Mouse (Mus musculus): ENCODE data around the gene Ldlrad3. TPM values are rescaled to one million over a fixed set of nuclear protein-coding genes. Genes with fewer than 3 reads are reported as not detected.

Ldlrad3 gene
- polyA plus RNA-seq, 1 experiment = 15.5 TPM

DNA sequence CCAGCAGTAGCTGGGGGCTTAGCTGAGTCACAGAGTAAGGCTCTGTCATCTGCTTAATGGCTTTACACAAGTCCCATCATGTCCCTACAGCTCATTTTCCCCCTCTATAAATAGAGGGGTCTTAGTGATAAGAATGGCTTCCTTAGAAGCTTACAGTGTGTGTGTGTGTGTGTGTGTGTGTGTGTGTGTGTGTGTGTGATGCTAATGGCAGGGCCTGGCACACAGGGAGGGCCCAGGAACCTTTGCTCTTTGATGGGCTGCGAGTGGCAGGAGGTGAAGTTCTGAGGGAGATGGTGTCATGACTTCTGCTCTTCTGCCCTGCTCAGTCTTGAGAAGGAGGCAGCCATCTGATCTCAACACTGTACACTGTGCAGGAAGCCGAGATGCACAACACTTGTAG, 146.2 kb downstream of the Ldlrad3 start:
- Histone ChIP-seq H3K27me3 (ENCODE audit: control insufficient read depth, insufficient read depth, insufficient read length) (no peaks in the 10 kb centered on the region), H3K36me3 (ENCODE audit: control insufficient read depth, insufficient read depth) (peaks cover 6% of the 10 kb centered on the region), H3K79me2 (ENCODE audit: control insufficient read depth, insufficient read depth) (no peaks in the 10 kb centered on the region), H3K4me3 (ENCODE audit: insufficient read depth, poor library complexity, severe bottlenecking) (no peak overlapping the region), H3ac (ENCODE audit: control insufficient read depth, insufficient read length, low read depth) (no peak overlapping the region), H3K79me3 (ENCODE audit: low read depth) (peaks cover 2% of the 10 kb centered on the region)
- TF ChIP-seq MYOD1 (IDR thresholded peaks at IDR 0.05; ENCODE audit: control insufficient read depth, insufficient read length, low read depth) (no peak), MYOG (IDR thresholded peaks at IDR 0.05; ENCODE audit: control insufficient read depth, extremely low read depth, insufficient read length) (no peak), CTCF (IDR thresholded peaks at IDR 0.05; ENCODE audit: control insufficient read depth, insufficient read depth, insufficient read length) (no peak), FOSL1 (IDR thresholded peaks at IDR 0.05; ENCODE audit: insufficient read depth, low read length, poor library complexity, severe bottlenecking) (no peak), CEBPB (IDR thresholded peaks at IDR 0.05; ENCODE audit: low read depth) (no peak), USF1 (IDR thresholded peaks at IDR 0.05; ENCODE audit: low read depth) (no peak), MAX (IDR thresholded peaks at IDR 0.05) (no peak)

DNA sequence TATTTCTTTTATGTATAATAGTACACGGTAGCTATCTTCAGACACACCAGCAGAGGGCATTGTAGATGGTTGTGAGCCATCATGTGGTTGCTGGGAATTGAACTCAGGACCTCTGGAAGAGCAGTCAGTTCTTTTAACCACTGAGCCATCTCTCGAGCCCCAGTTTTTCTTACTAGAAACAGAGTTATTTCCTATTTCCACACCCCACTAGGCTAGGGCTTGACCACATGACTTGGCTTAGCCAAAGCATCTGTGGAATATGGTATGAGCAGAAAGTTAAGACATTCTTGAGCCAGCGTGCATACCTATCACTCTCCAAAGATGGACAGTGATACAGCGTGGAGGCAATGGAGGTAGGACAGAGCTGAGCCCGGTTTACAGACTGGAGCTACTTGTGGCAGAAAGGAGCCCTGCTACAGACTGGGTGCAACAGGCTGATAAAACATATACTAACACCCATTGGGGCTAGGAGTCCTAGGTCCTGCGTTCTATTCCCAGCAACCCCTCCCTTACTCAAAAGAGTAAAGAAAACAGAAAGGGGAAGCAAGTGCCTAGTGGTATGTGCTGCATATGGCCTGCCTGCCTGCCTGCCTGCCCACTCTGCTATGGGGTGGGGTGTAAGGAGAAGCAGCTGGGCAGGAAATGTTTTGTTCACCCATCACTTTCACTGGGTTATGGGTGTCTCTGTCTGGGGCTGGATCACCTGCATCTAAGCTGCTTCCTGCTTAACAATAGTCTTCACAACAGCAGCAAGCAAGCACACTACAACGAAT, 147.1 kb downstream of the Ldlrad3 start:
- Histone ChIP-seq H3K36me3 (ENCODE audit: control insufficient read depth, insufficient read depth) (peaks cover 6% of the 10 kb centered on the region), H3K79me2 (ENCODE audit: control insufficient read depth, insufficient read depth) (no peaks in the 10 kb centered on the region), H3K27me3 (ENCODE audit: control insufficient read depth, insufficient read depth, insufficient read length) (no peaks in the 10 kb centered on the region), H3K79me3 (ENCODE audit: low read depth) (peaks cover 2% of the 10 kb centered on the region), H3ac (ENCODE audit: control insufficient read depth, insufficient read length, low read depth) (no peak overlapping the region), H3K4me3 (ENCODE audit: insufficient read depth, poor library complexity, severe bottlenecking) (no peak overlapping the region)
- TF ChIP-seq MYOG (IDR thresholded peaks at IDR 0.05; ENCODE audit: control insufficient read depth, extremely low read depth, insufficient read length) = no peak
- no peak for TF ChIP-seq CEBPB (IDR thresholded peaks at IDR 0.05; ENCODE audit: low read depth)
- TF ChIP-seq FOSL1 (IDR thresholded peaks at IDR 0.05; ENCODE audit: insufficient read depth, low read length, poor library complexity, severe bottlenecking) = no peak
- TF ChIP-seq MAX (IDR thresholded peaks at IDR 0.05) = no peak
- TF ChIP-seq USF1 (IDR thresholded peaks at IDR 0.05; ENCODE audit: low read depth) = no peak
- TF ChIP-seq CTCF (IDR thresholded peaks at IDR 0.05; ENCODE audit: control insufficient read depth, insufficient read depth, insufficient read length) = no peak
- no peak for TF ChIP-seq MYOD1 (IDR thresholded peaks at IDR 0.05; ENCODE audit: control insufficient read depth, insufficient read length, low read depth)

DNA sequence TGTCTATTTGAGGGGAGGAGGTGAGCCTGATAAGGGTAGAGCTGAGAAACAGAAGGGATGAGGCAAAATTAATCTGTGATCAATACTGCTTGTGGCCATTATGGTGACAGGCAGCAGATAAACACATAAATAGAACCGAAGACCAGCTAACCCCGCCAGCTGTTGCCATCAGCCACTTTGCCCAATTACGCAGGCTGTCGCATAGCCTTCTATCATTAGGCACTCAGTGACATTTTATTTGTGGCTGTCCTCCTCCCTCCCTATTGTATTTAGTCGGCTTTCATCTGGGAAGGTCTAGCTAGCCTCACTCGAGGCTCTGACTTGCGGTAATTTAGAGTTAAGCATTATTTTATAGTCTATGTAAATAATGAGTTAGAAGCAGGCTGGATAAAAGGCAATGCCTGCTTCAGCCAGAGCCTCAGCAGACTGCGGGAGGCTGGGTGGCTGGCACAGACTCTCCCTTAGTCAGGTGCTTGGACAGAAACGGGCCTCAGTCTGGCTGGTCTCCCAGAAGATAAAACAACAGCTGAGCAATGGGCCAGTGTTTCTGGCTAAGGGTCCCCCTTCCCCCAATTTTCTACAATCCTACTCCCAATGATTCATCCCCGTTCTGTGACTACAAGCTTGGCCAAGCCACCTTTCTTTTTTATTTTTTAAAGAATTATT, 147.8 kb downstream of the Ldlrad3 start:
- H3ac ChIP-seq (ENCODE audit: control insufficient read depth, insufficient read length, low read depth) = no peak overlapping the region
- peaks cover 3% of the 10 kb centered on the region for H3K79me3 ChIP-seq (ENCODE audit: low read depth)
- TF ChIP-seq CTCF (IDR thresholded peaks at IDR 0.05; ENCODE audit: control insufficient read depth, insufficient read depth, insufficient read length) (no peak), CEBPB (IDR thresholded peaks at IDR 0.05; ENCODE audit: low read depth) (no peak), MYOD1 (IDR thresholded peaks at IDR 0.05; ENCODE audit: control insufficient read depth, insufficient read length, low read depth) (peak; percentile 66), MAX (IDR thresholded peaks at IDR 0.05) (no peak), FOSL1 (IDR thresholded peaks at IDR 0.05; ENCODE audit: insufficient read depth, low read length, poor library complexity, severe bottlenecking) (no peak), MYOG (IDR thresholded peaks at IDR 0.05; ENCODE audit: control insufficient read depth, extremely low read depth, insufficient read length) (no peak), USF1 (IDR thresholded peaks at IDR 0.05; ENCODE audit: low read depth) (no peak)
- peaks cover 6% of the 10 kb centered on the region for H3K36me3 ChIP-seq (ENCODE audit: control insufficient read depth, insufficient read depth)
- no peaks in the 10 kb centered on the region for H3K79me2 ChIP-seq (ENCODE audit: control insufficient read depth, insufficient read depth)
- no peaks in the 10 kb centered on the region for H3K27me3 ChIP-seq (ENCODE audit: control insufficient read depth, insufficient read depth, insufficient read length)
- no peak overlapping the region for H3K4me3 ChIP-seq (ENCODE audit: insufficient read depth, poor library complexity, severe bottlenecking)

DNA sequence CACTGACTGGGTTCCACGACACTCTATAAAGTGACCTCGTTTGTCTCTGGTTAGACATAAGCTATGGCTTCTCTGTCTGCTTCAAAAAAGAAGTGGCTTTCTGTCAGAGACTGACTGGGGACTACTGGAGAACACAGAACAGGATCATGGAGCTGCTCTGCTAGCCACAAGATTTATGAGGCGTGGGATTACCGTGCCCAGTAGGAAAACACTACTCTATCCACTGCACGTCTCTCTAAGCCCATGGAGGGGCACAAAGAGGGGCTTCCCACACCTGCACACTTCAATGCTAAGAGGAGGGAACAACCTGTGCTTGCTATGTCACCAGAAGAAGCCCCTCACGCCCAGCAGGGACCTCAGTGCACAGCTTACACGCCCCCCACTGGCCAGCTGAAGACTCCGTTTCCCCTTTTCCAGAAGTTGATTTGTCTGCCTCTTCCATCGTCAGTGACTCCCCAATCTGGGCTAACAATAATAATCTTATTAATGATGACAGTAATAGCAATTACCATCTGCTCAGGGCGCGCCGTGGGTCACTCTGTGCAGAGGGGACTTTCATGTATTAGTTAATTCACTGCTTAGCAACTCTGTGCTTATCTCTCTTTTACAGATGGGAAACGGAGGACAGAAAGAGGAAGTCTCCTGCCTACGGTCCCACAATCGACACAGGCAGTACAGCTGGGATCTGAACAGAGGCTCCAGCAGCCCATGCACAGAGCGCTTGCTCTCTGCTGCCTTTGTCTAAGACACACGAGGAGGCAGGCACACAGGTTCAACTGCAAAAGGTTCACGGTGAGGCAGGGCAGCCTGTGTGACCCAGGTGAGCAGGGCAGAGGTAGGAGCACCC, 149.3 kb downstream of the Ldlrad3 start:
- Histone ChIP-seq H3K4me3 (ENCODE audit: insufficient read depth, poor library complexity, severe bottlenecking) (no peak overlapping the region), H3ac (ENCODE audit: control insufficient read depth, insufficient read length, low read depth) (no peak overlapping the region), H3K27me3 (ENCODE audit: control insufficient read depth, insufficient read depth, insufficient read length) (no peaks in the 10 kb centered on the region), H3K79me3 (ENCODE audit: low read depth) (peaks cover 9% of the 10 kb centered on the region), H3K36me3 (ENCODE audit: control insufficient read depth, insufficient read depth) (peaks cover 11% of the 10 kb centered on the region), H3K79me2 (ENCODE audit: control insufficient read depth, insufficient read depth) (peaks cover 6% of the 10 kb centered on the region)
- no peak for TF ChIP-seq MYOG (IDR thresholded peaks at IDR 0.05; ENCODE audit: control insufficient read depth, extremely low read depth, insufficient read length)
- TF ChIP-seq CTCF (IDR thresholded peaks at IDR 0.05; ENCODE audit: control insufficient read depth, insufficient read depth, insufficient read length) = no peak
- no peak for TF ChIP-seq MYOD1 (IDR thresholded peaks at IDR 0.05; ENCODE audit: control insufficient read depth, insufficient read length, low read depth)
- TF ChIP-seq MAX (IDR thresholded peaks at IDR 0.05) = no peak
- TF ChIP-seq CEBPB (IDR thresholded peaks at IDR 0.05; ENCODE audit: low read depth) = no peak
- no peak for TF ChIP-seq FOSL1 (IDR thresholded peaks at IDR 0.05; ENCODE audit: insufficient read depth, low read length, poor library complexity, severe bottlenecking)
- no peak for TF ChIP-seq USF1 (IDR thresholded peaks at IDR 0.05; ENCODE audit: low read depth)

DNA sequence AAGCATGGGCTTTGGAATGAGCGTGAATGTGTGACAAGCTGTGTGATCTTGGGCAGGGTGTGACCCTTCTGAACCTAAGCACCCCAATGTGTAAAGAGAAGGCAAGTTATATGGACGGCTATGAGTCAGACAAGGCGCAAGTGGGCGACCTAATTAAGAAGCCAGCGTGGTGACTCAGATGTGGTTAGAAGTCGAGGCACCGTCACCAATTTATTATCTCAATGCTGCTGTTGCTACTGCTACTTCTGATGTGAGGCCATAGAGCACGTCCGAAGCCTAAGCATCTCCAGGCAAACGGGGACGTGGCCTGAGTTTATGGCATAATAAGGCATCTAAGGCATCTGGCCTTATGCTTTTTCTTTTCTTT, 151.7 kb downstream of the Ldlrad3 start:
- H3K79me2 ChIP-seq (ENCODE audit: control insufficient read depth, insufficient read depth) = peaks cover 6% of the 10 kb centered on the region
- peaks cover 9% of the 10 kb centered on the region for H3K79me3 ChIP-seq (ENCODE audit: low read depth)
- no peak overlapping the region for H3K4me3 ChIP-seq (ENCODE audit: insufficient read depth, poor library complexity, severe bottlenecking)
- H3K27me3 ChIP-seq (ENCODE audit: control insufficient read depth, insufficient read depth, insufficient read length) = no peaks in the 10 kb centered on the region
- no peak for TF ChIP-seq USF1 (IDR thresholded peaks at IDR 0.05; ENCODE audit: low read depth)
- no peak for TF ChIP-seq MYOG (IDR thresholded peaks at IDR 0.05; ENCODE audit: control insufficient read depth, extremely low read depth, insufficient read length)
- TF ChIP-seq MYOD1 (IDR thresholded peaks at IDR 0.05; ENCODE audit: control insufficient read depth, insufficient read length, low read depth) = peak; percentile 57
- TF ChIP-seq CEBPB (IDR thresholded peaks at IDR 0.05; ENCODE audit: low read depth) = no peak
- TF ChIP-seq CTCF (IDR thresholded peaks at IDR 0.05; ENCODE audit: control insufficient read depth, insufficient read depth, insufficient read length) = no peak
- peak; percentile 96 for TF ChIP-seq FOSL1 (IDR thresholded peaks at IDR 0.05; ENCODE audit: insufficient read depth, low read length, poor library complexity, severe bottlenecking)
- TF ChIP-seq MAX (IDR thresholded peaks at IDR 0.05) = peak; percentile 30
- H3ac ChIP-seq (ENCODE audit: control insufficient read depth, insufficient read length, low read depth) = no peak overlapping the region
- H3K36me3 ChIP-seq (ENCODE audit: control insufficient read depth, insufficient read depth) = peaks cover 6% of the 10 kb centered on the region
